Mouse (Mus musculus): Measurements from ENCODE around the gene Atg9b.
"Not testable (repeated sequence)": the region's sequence is repeated elsewhere in the genome, so short reads cannot be mapped to it uniquely, and the experiment has no call there.

Atg9b gene

GRCm38 (mm10) chr5:24405389-24405876, 13.5 kb upstream of the Atg9b start:
- no peak for DNase-seq (ENCODE audit: low read depth, low spot score)

GRCm38 (mm10) chr5:24404594-24405360, 12.8 kb upstream of the Atg9b start:
- no peak for DNase-seq (ENCODE audit: low read depth, low spot score)

- no peak for DNase-seq (ENCODE audit: low read depth, low spot score)
Measured at GRCm38 (mm10) chr5:24401969-24402368, 10.0 kb upstream of the Atg9b start.

- no peak for DNase-seq (ENCODE audit: low read depth, low spot score)
Measured at GRCm38 (mm10) chr5:24400911-24401605, 9.1 kb upstream of the Atg9b start.

- DNase-seq (ENCODE audit: low read depth, low spot score) = no peak
Measured at GRCm38 (mm10) chr5:24400362-24400761, 8.4 kb upstream of the Atg9b start.

GRCm38 (mm10) chr5:24399686-24400085, 7.7 kb upstream of the Atg9b start:
- DNase-seq (ENCODE audit: low read depth, low spot score) = no peak

- not testable (repeated sequence) for DNase-seq (ENCODE audit: low read depth, low spot score)
Measured at GRCm38 (mm10) chr5:24396254-24396653, 4.3 kb upstream of the Atg9b start.

- peak; percentile 99 for DNase-seq (ENCODE audit: low read depth, low spot score)
Measured at GRCm38 (mm10) chr5:24394165-24394894, 2.4 kb upstream of the Atg9b start.

GRCm38 (mm10) chr5:24393392-24393997, 1.6 kb upstream of the Atg9b start, which contains the start of gene Abcb8:
TSS of gene Abcb8 (plus strand) at chr5:24393663.
- no peak for DNase-seq (ENCODE audit: low read depth, low spot score)

- DNase-seq (ENCODE audit: low read depth, low spot score) = no peak
Measured at GRCm38 (mm10) chr5:24392724-24393123, 781 bp upstream of the Atg9b start.

- no peak for DNase-seq (ENCODE audit: low read depth, low spot score)
Measured at GRCm38 (mm10) chr5:24389658-24390020, 2.3 kb downstream of the Atg9b start.

- DNase-seq (ENCODE audit: low read depth, low spot score) = no peak
Measured at GRCm38 (mm10) chr5:24389011-24389657, 2.8 kb downstream of the Atg9b start.

GRCm38 (mm10) chr5:24388246-24388915, 3.6 kb downstream of the Atg9b start:
- DNase-seq (ENCODE audit: low read depth, low spot score) = no peak

GRCm38 (mm10) chr5:24387264-24388241, 4.4 kb downstream of the Atg9b start:
- DNase-seq (ENCODE audit: low read depth, low spot score) = no peak

GRCm38 (mm10) chr5:24385887-24386550, 5.9 kb downstream of the Atg9b start:
- no peak for DNase-seq (ENCODE audit: low read depth, low spot score)

- no peak for DNase-seq (ENCODE audit: low read depth, low spot score)
Measured at GRCm38 (mm10) chr5:24385374-24385773, 6.6 kb downstream of the Atg9b start.

GRCm38 (mm10) chr5:24384407-24384806, 7.5 kb downstream of the Atg9b start:
- DNase-seq (ENCODE audit: low read depth, low spot score) = peak; percentile 62

GRCm38 (mm10) chr5:24383026-24383859, 8.7 kb downstream of the Atg9b start:
- DNase-seq (ENCODE audit: low read depth, low spot score) = peak; percentile 88

Data from telencephalon, adult 2 months (tissue).